Mouse (Mus musculus) heart, adult 8-10 months (tissue): ENCODE measurements around the gene Rbm8a. TPM values are rescaled to one million over a fixed set of nuclear protein-coding genes. Genes with fewer than 3 reads are reported as not detected.

Experiments
- DNase-seq: peaks from one replicate; pipeline ENCODE4 v3.0.0; 2022; ENCODE audit warnings: low spot score
- total RNA-seq, 4 experiments: library from RNA; stranded (reverse); gene quantifications; 2 replicates each; pipeline ENCODE4 v1.2.4; 2022

The Rbm8a gene
- total RNA-seq, 4 experiments from 2014 or later = 29.0 to 39.9 (median 32.0) TPM

- peak; percentile 56 for DNase-seq
These were observed 40.2 kb downstream of the Rbm8a start, which contains the start of gene Ankrd35 for GRCm38 (mm10) chr3:96669727-96670468. TSS of gene Ankrd35 (plus strand) at chr3:96670131.

- DNase-seq = no peak
These were observed 41.8 kb downstream of the Rbm8a start for GRCm38 (mm10) chr3:96671519-96671918.

GRCm38 (mm10) chr3:96673514-96673913, 43.8 kb downstream of the Rbm8a start:
- DNase-seq = no peak

GRCm38 (mm10) chr3:96674442-96674841, 44.7 kb downstream of the Rbm8a start:
- DNase-seq = no peak

- DNase-seq = no peak
These were observed 45.4 kb downstream of the Rbm8a start for GRCm38 (mm10) chr3:96675171-96675570.

GRCm38 (mm10) chr3:96675690-96676089, 46.0 kb downstream of the Rbm8a start:
- no peak for DNase-seq

- no peak for DNase-seq
These were observed 48.7 kb downstream of the Rbm8a start for GRCm38 (mm10) chr3:96678456-96678855.

- DNase-seq = no peak
These were observed 49.5 kb downstream of the Rbm8a start for GRCm38 (mm10) chr3:96679159-96679674.

GRCm38 (mm10) chr3:96680269-96680956, 50.7 kb downstream of the Rbm8a start:
- DNase-seq = no peak

Other genes with a start within 250 kb of the Rbm8a start
- not detected for gene BC107364, start 177.6 kb upstream of the Rbm8a start, total RNA-seq
- 100 to 1,000 TPM; 271 to 333 (median 312) TPM for gene Hfe2, start 104.8 kb upstream of the Rbm8a start, total RNA-seq
- gene Txnip, start 72.0 kb upstream of the Rbm8a start, total RNA-seq = 100 to 1,000 TPM; 346 to 908 (median 654) TPM
- 1 to 10 TPM in 3 of 4 experiments, not detected in 1; 2.5 to 3.3 (median 3.2) TPM for gene Gm16253, start 52.9 kb upstream of the Rbm8a start, total RNA-seq
- gene Polr3gl, start 35.8 kb upstream of the Rbm8a start, total RNA-seq = 10 to 100 TPM; 31.7 to 35.2 (median 34.7) TPM
- 1 to 10 TPM; 1.1 to 2.5 (median 2.0) TPM for gene Ankrd34a, start 33.3 kb upstream of the Rbm8a start, total RNA-seq
- gene Lix1l, start 28.8 kb upstream of the Rbm8a start, total RNA-seq = 10 to 100 TPM; 20.9 to 31.1 (median 25.8) TPM
- 10 to 100 TPM; 33.9 to 41.4 (median 36.5) TPM for gene Pex11b, start 5.4 kb downstream of the Rbm8a start, total RNA-seq
- under 1 TPM in 2 of 4 experiments, not detected in 2; 0.11 to 0.25 TPM for gene Gm42957, start 5.5 kb downstream of the Rbm8a start, total RNA-seq
- gene Itga10, start 15.7 kb downstream of the Rbm8a start, total RNA-seq = under 1 TPM; 0.22 to 0.43 (median 0.33) TPM
- gene Ankrd35, start 40.2 kb downstream of the Rbm8a start, total RNA-seq = 1 to 10 TPM in 3 of 4 experiments, under 1 TPM in 1; 0.57 to 2.1 (median 1.6) TPM
- 10 to 100 TPM; 12.6 to 15.1 (median 14.5) TPM for gene Pias3, start 66.5 kb downstream of the Rbm8a start, total RNA-seq
- 1 to 10 TPM; 2.9 to 4.0 (median 3.2) TPM for gene Nudt17, start 78.6 kb downstream of the Rbm8a start, total RNA-seq
- 10 to 100 TPM; 22.8 to 25.7 (median 24.0) TPM for gene Polr3c, start 97.7 kb downstream of the Rbm8a start, total RNA-seq
- 10 to 100 TPM; 21.5 to 32.5 (median 27.8) TPM for gene Rnf115, start 97.7 kb downstream of the Rbm8a start, total RNA-seq
- not detected for gene Pdzk1, start 199.4 kb downstream of the Rbm8a start, total RNA-seq
- not detected for gene Cd160, start 199.4 kb downstream of the Rbm8a start, total RNA-seq